ENCODE assay signal across 8 mouse cellular contexts in genomic region chr1:39936332-39936802, GRCm38 (mm10). TPM values are rescaled to one million over a fixed set of nuclear protein-coding genes. Genes with fewer than 3 reads are reported as not detected.
DNase-seq lines count a peak whose midpoint lies in the region; ATAC-seq lines count a peak whose summit lies in the region.

No protein-coding gene starts in this region.

- H3K4me1 ChIP-seq in forebrain, embryonic 11.5 days (replicated peaks; ENCODE audit: control insufficient read depth, insufficient read depth, low read length): peaks cover 28% of the 10 kb centered on the region
- H3K4me1 ChIP-seq in heart, embryonic 16.5 days (ENCODE audit: control insufficient read depth, insufficient read depth, low read length): peaks cover 81% of the 10 kb centered on the region
- peaks cover 70% of the 10 kb centered on the region for H3K4me1 ChIP-seq in liver, embryonic 13.5 days (replicated peaks)
- H3K4me1 ChIP-seq in stomach, embryonic 14.5 days (ENCODE audit: control insufficient read depth, insufficient read depth, low read length): peaks cover 64% of the 10 kb centered on the region

- H3K9me3 ChIP-seq in forebrain, embryonic 11.5 days (ENCODE audit: control insufficient read depth, low read length): no peaks in the 10 kb centered on the region
- no peaks in the 10 kb centered on the region for H3K9me3 ChIP-seq in heart, embryonic 16.5 days (replicated peaks; ENCODE audit: control insufficient read depth, low read length)
- H3K9me3 ChIP-seq in liver, embryonic 13.5 days (replicated peaks): no peaks in the 10 kb centered on the region
- H3K9me3 ChIP-seq in stomach, embryonic 14.5 days (ENCODE audit: control insufficient read depth, low read depth, low read length): no peaks in the 10 kb centered on the region

- under 1% methylated on average over 13 of the region's 13 CpGs for WGBS in forebrain, embryonic 11.5 days
- 1% methylated on average over 13 of the region's 13 CpGs for WGBS in heart, embryonic 16.5 days
- under 1% methylated on average over 13 of the region's 13 CpGs for WGBS in liver, embryonic 13.5 days (ENCODE audit: insufficient replicate concordance)
- 5% methylated on average over 13 of the region's 13 CpGs for WGBS in stomach, embryonic 14.5 days

- peak overlapping the region; percentile 48 for H3K4me2 ChIP-seq in forebrain, embryonic 11.5 days (ENCODE audit: low read depth, low read length, severe bottlenecking)
- peak overlapping the region; percentile 68 for H3K4me2 ChIP-seq in heart, embryonic 16.5 days (ENCODE audit: low read depth, low read length)
- peak overlapping the region; percentile 70 for H3K4me2 ChIP-seq in liver, embryonic 13.5 days
- peak overlapping the region; percentile 51 for H3K4me2 ChIP-seq in stomach, embryonic 14.5 days (replicated peaks; ENCODE audit: low read depth, low read length)

- peak; percentile 78 for ATAC-seq in forebrain, embryonic 11.5 days (replicated peaks; ENCODE audit: low FRiP score)
- peak; percentile 56; the same call in 1 of the 2 replicates for ATAC-seq in heart, embryonic 16.5 days (replicated peaks; ENCODE audit: extremely low read depth, insufficient read depth, low FRiP score)
- peak; percentile 89 for ATAC-seq in liver, embryonic 13.5 days (ENCODE audit: low read depth)
- ATAC-seq in stomach, embryonic 14.5 days (ENCODE audit: insufficient number of reproducible peaks, insufficient read depth, low FRiP score, low read depth): 0 out of 2 replicates have a peak, but pooled peaks have one; percentile 53

- DNase-seq in CD8-positive naive resting alpha-beta T cell, adult 2 months (ENCODE audit: low read depth in 2 of 2, low spot score in 2 of 2): peak; percentile 88 to 90
- DNase-seq in c-Kit-positive CD71-negative TER-119-negative erythroid progenitor cells, embryonic 14.5 days (ENCODE audit: low read depth): peak; percentile 79
- peak; percentile 90 for DNase-seq in forebrain, embryonic 11.5 days (ENCODE audit: low spot score)
- peak; percentile 90 to 92 for DNase-seq in kidney, postnatal 25 days
- peak; percentile 87 for DNase-seq in liver, embryonic 13.5 days
- peak; percentile 88 to 89 for DNase-seq in natural killer cell, adult 2 months (ENCODE audit: low spot score in 2 of 2)

- H3K27me3 ChIP-seq in forebrain, embryonic 11.5 days (ENCODE audit: control insufficient read depth, insufficient read depth, low read length): no peaks in the 10 kb centered on the region
- H3K27me3 ChIP-seq in heart, embryonic 16.5 days (ENCODE audit: control insufficient read depth, insufficient read depth, low read length): no peaks in the 10 kb centered on the region
- no peaks in the 10 kb centered on the region for H3K27me3 ChIP-seq in liver, embryonic 13.5 days
- no peaks in the 10 kb centered on the region for H3K27me3 ChIP-seq in stomach, embryonic 14.5 days (ENCODE audit: control insufficient read depth, insufficient read depth, low read length)

- no peak overlapping the region; the same call in 1 of the 2 replicates for H3K9ac ChIP-seq in forebrain, embryonic 11.5 days (ENCODE audit: low read length)
- peak overlapping the region; percentile 45 for H3K9ac ChIP-seq in heart, embryonic 16.5 days (ENCODE audit: low read length)
- H3K9ac ChIP-seq in liver, embryonic 13.5 days: peak overlapping the region; percentile 66
- H3K9ac ChIP-seq in stomach, embryonic 14.5 days (replicated peaks; ENCODE audit: low read depth, low read length): no peak overlapping the region

- H3K27ac ChIP-seq in forebrain, embryonic 11.5 days (ENCODE audit: low read depth, low read length): no peak overlapping the region
- H3K27ac ChIP-seq in heart, embryonic 16.5 days (ENCODE audit: low read length): peak overlapping the region; percentile 9; the same call in 1 of the 2 replicates
- peak overlapping the region; percentile 55 for H3K27ac ChIP-seq in liver, embryonic 13.5 days
- H3K27ac ChIP-seq in stomach, embryonic 14.5 days (ENCODE audit: low read length): no peak overlapping the region

- H3K36me3 ChIP-seq in forebrain, embryonic 11.5 days (ENCODE audit: control insufficient read depth, insufficient read depth, low read length): no peaks in the 10 kb centered on the region
- H3K36me3 ChIP-seq in heart, embryonic 16.5 days (ENCODE audit: control insufficient read depth, insufficient read depth): no peaks in the 10 kb centered on the region
- no peaks in the 10 kb centered on the region for H3K36me3 ChIP-seq in liver, embryonic 13.5 days
- H3K36me3 ChIP-seq in stomach, embryonic 14.5 days (ENCODE audit: control insufficient read depth, insufficient read depth, low read length): no peaks in the 10 kb centered on the region

- H3K4me3 ChIP-seq in forebrain, embryonic 11.5 days (ENCODE audit: low read depth, low read length): peak overlapping the region; percentile 24
- peak overlapping the region; percentile 51 for H3K4me3 ChIP-seq in heart, embryonic 16.5 days (ENCODE audit: low read length)
- peak overlapping the region; percentile 64 for H3K4me3 ChIP-seq in liver, embryonic 13.5 days (replicated peaks)
- peak overlapping the region; percentile 15 for H3K4me3 ChIP-seq in stomach, embryonic 14.5 days (ENCODE audit: low read depth, low read length)

RNA-seq across cellular contexts. Expression of gene Map4k4, which starts 35.7 kb away (rescaled TPM):
- polyA plus RNA-seq in forebrain, embryonic 11.5 days (2014; fragmentation: Nextera tagmentation; extraction: Ambion mirVana): 52.4 and 58.2 TPM in 2 replicates
- polyA plus RNA-seq in heart, embryonic 16.5 days (2015; fragmentation: Nextera tagmentation; extraction: Ambion mirVana): 14.7 and 23.8 TPM in 2 replicates
- polyA plus RNA-seq in liver, embryonic 13.5 days (2015; fragmentation: Nextera tagmentation; extraction: Ambion mirVana): 3.5 and 3.8 TPM in 2 replicates
- 36.7 and 42.6 TPM in 2 replicates for polyA plus RNA-seq in stomach, embryonic 14.5 days (2014; fragmentation: Nextera tagmentation; extraction: Ambion mirVana)

Comparison
In these comparisons a context has a peak if more than half of its experiments do, and no peak if none do; other contexts are left out.
1. H3K27ac ChIP-seq: peak in heart, embryonic 16.5 days (single experiment) and liver, embryonic 13.5 days (single experiment); none in forebrain, embryonic 11.5 days (single experiment) and stomach, embryonic 14.5 days (single experiment).
2. H3K9ac ChIP-seq: peak in heart, embryonic 16.5 days (single experiment) and liver, embryonic 13.5 days (single experiment); none in forebrain, embryonic 11.5 days (single experiment) and stomach, embryonic 14.5 days (single experiment).
3. Peak in every context shown above with its lines, with median percentiles within 50 percentile points of each other: DNase-seq, ATAC-seq, H3K4me2 ChIP-seq and H3K4me3 ChIP-seq.